Mouse (Mus musculus) cerebral cortex, adult 2 months (tissue): ENCODE measurements around the gene Mdk.

Experiments used
- WGBS: fragments of 180-500 bp; shearing (Covaris S2); methylation state at CpG from one replicate; pipeline ENCODE4 v1.1.7; 2018; 5-methylcytosine and 5-hydroxymethylcytosine counted together

Mdk gene

DNA sequence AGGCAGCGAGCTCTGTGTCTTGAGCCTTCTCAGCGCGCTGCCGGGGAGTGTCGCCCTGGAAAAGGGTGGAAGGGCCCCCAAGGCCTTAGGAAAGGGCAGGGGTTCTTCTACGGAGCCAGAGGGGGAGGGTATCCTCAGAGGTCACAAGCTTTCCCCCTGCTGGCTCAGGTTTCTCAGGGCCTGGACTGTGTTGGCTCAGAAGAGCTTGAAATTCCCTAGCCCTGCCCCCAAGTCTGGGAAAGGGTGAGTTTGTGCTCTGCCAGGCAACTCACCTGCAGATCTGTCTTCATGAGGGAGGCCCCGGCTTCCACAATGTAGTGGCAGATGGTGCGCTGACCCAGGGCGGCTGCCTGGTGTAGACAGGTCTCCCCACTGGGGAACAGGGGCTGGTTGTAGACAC, 1.4 kb upstream of the Mdk start:
- 65% methylated on average over 9 of the region's 9 CpGs for WGBS

DNA sequence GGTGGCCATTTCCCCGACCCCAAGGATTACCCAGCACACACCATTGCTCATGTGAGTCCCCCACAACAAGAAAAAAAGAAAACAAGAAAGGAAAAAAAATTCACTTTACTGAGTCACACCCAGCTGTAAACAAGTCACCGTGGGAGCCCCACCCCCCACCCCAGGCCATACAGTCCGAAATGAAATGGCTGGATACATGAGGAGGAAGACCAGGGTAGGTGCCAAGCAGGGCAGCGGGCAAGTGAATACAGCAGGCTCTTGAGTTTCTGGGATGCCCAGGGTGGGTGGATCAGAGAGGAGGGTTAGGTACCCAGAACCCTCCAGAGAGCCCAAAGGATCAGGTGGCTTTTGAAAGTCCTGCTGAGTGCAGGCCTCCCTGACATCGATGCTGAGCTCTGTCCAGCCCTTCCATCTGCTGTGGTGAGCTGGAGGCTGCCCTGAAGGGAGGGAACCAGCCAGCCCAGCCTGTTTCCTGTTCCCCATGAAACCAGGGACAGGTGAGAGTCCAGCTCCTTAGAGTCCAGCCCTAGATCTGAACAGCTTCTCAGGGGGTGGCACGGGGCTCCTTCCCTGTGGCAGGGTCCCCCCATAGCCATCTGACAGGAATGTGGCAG, 747 bp upstream of the Mdk start:
- 26% methylated on average over 6 of the region's 6 CpGs for WGBS

GRCm38 (mm10) chr2:91931328-91932159, 553 bp downstream of the Mdk start:
- WGBS, result 22% methylated on average over 49 of the region's 50 CpGs

- 40% methylated on average over 23 of the region's 23 CpGs for WGBS
Observed at GRCm38 (mm10) chr2:91930761-91931291, 1.3 kb downstream of the Mdk start.

DNA sequence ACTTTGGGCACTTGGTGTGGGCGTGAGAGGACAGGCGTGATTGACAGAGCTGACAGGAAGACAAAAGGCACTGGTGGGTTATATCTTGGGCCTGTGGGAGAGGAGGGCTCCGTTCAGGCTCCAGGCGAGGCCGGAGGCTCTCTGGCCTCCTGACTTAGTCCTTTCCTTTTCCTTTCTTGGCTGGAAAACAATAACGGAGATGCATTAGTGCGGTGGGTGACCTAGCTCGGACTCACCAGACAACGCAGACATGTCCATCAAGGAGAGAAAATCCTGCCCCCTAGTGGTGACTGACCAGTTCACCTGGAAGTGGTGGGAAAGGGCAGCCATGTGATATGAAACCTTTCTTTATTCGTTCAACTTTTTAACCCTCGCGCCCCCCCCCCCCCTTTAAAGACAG, 2.2 kb downstream of the Mdk start:
- WGBS, result 22% methylated on average over 12 of the region's 12 CpGs

DNA sequence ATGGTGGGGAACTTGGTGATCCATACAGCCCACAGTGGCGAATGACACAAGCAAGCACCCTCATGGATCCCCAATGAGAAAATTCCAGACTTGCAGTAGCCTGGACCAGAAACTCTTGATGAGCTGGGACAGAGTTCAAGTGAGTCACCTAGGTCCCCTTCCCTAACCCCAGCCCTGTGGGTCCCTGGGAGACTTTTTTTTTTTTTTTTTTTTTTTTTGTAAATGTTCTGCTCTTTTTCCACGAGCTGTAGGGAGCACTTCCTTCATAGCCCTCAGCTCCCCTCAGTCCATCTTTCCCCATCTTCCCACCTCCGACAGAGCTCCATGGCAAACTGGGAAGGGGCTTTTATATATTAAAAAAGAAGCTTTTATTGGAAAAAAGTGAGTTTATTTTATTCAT, 2.6 kb downstream of the Mdk start:
- 61% methylated on average over 3 of the region's 3 CpGs for WGBS

DNA sequence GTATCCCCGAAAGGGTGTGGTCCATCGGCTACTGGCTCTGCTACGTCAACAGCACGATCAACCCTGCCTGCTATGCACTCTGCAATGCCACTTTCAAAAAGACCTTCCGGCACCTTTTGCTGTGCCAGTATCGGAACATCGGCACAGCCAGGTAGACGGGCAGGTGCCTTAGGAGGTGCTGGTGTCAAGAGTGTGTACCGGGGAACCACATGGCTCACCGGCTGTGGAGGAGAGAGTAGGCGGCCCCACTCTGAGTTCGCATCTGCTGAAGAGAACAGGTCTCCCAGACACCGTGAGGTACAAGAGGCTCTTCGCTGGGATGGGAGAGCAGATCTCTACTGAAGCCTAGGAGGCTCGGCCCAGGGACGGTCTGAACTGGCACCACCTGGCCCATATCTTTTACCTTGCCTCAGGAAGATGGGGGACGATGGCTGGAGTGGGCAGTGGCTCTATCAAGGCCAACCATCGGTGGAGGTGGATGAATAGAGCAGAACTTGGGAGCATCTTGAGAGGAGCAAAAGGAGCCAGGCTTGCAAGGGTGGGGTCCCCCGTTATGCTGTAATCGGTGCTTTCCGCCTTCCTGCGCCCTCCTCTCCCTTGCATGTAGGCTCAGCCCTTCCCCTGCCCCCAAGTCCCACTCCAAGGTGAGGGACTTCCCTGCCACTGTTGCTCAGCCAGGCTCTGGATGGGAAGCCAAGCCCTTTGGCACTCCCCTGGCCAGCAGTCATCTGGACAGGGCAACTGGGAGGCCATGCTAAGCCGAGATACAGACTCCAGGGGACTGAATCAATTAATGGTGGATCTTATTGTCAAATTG, 3.4 kb downstream of the Mdk start:
- 66% methylated on average over 23 of the region's 23 CpGs for WGBS

GRCm38 (mm10) chr2:91927826-91928533, 4.1 kb downstream of the Mdk start:
- WGBS, result 40% methylated on average over 34 of the region's 34 CpGs

- WGBS, result 66% methylated on average over 3 of the region's 3 CpGs
Observed at GRCm38 (mm10) chr2:91926949-91927348, 5.1 kb downstream of the Mdk start, which contains the start of gene Chrm4. Gene Chrm4, plus strand, starts transcription at chr2:91927249.

GRCm38 (mm10) chr2:91925442-91925841, 6.7 kb downstream of the Mdk start:
- WGBS, result 53% methylated on average over 15 of the region's 15 CpGs

DNA sequence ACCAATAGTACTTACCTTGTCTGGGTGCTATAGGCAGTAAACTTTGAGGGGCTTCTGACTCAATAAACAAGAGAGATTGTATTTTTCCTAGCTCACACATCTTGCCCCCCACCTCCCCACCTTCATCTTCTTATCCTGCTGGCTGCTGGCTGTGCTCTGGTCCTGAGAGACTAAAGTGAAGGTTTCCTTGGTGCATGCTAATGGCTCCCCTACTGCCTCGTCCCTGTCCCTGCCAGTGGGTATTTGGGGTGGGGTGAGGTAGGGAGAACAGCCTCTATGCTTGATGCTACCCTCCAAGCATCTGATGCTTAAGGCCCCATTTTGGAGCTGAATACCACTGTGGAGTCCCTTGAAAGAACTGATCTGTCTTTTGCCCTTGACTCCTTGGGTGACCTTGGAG, 7.4 kb downstream of the Mdk start:
- 49% methylated on average over 1 of the region's 1 CpGs for WGBS

- 4% methylated on average over 54 of the region's 54 CpGs for WGBS
Observed at GRCm38 (mm10) chr2:91923415-91924337, 8.4 kb downstream of the Mdk start.

- 4% methylated on average over 37 of the region's 37 CpGs for WGBS
Observed at GRCm38 (mm10) chr2:91922586-91923414, 9.3 kb downstream of the Mdk start.

GRCm38 (mm10) chr2:91921790-91922570, 10.1 kb downstream of the Mdk start:
- under 1% methylated on average over 63 of the region's 64 CpGs for WGBS

DNA sequence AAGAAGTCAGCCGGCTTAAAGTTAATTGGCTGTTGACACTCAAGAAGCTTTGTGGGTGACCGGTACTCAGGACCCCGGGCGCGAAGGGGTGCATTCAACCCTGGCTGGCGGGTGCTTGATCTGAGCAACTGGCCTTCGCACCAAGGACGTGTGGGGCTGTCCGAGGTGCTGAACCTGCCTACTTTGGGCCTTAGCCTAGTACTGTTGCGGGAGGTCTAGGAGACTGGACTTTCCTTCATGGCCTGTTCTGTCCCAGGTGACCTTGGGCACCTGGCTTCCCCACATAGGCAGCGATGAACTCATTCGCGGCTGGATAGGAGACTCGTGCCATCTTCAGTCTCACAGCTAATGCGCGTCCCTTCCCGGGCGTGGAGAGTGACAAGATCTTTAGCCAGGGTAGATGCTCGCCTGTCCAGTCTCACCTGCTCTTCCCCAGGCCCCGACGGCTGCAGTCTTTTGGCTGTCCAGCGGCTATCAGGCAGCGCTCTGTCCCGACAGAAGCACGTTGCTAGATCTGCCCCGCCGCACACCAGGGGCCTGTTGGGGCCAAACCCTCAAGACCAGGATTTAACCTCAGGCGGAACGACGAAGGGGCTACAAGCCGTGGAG, 10.8 kb downstream of the Mdk start:
- WGBS, result 6% methylated on average over 31 of the region's 31 CpGs

- 57% methylated on average over 4 of the region's 4 CpGs for WGBS
Observed at GRCm38 (mm10) chr2:91920130-91920529, 12.0 kb downstream of the Mdk start.

- WGBS, result 85% methylated on average over 7 of the region's 7 CpGs
Observed at GRCm38 (mm10) chr2:91917096-91917495, 15.0 kb downstream of the Mdk start.

GRCm38 (mm10) chr2:91916346-91916977, 15.6 kb downstream of the Mdk start:
- WGBS, result 84% methylated on average over 7 of the region's 7 CpGs
